ENCODE assay signal across 21 mouse cellular contexts in genomic region chr10:58585427-58586223, GRCm38 (mm10).
A peak's percentile ranks its signal among the peaks of the same experiment; 100 is the strongest.
DNase-seq lines count a peak whose midpoint lies in the region; ATAC-seq and TF ChIP-seq lines count a peak whose summit lies in the region.
"Had no signal": no experiment of that assay in that cellular context is flagged by ENCODE, and none has a peak within 500 bp of the region (broad histone marks: within the 10 kb centered on the region; RNA-seq: fewer than 3 reads in every experiment).

No protein-coding gene starts in this region.

- H3K4me3 ChIP-seq in intestine, embryonic 14.5 days (ENCODE audit: low read depth, low read length), result no peak overlapping the region
- H3K4me3 ChIP-seq in intestine, postnatal 0 days (ENCODE audit: low read depth, low read length), result no peak overlapping the region
- no peak overlapping the region for H3K4me3 ChIP-seq in kidney, postnatal 0 days (replicated peaks; ENCODE audit: low read depth, low read length)
- H3K4me3 ChIP-seq in lung, embryonic 16.5 days (ENCODE audit: low read length), result no peak overlapping the region
- H3K4me3 ChIP-seq: gastrocnemius, adult 2 months; hindbrain, embryonic 12.5 days had no signal

- H3K9ac ChIP-seq in intestine, embryonic 14.5 days (ENCODE audit: low read length), result no peak overlapping the region
- no peak overlapping the region for H3K9ac ChIP-seq in intestine, postnatal 0 days (ENCODE audit: low read depth, low read length)
- no peak overlapping the region for H3K9ac ChIP-seq in kidney, postnatal 0 days (ENCODE audit: low read depth, low read length)
- H3K9ac ChIP-seq in lung, embryonic 16.5 days (ENCODE audit: low read length), result no peak overlapping the region
- H3K9ac ChIP-seq: forebrain, postnatal 0 days; hindbrain, embryonic 12.5 days had no signal

- no peaks in the 10 kb centered on the region for H3K9me3 ChIP-seq in intestine, embryonic 14.5 days (ENCODE audit: control insufficient read depth, low read length)
- no peaks in the 10 kb centered on the region for H3K9me3 ChIP-seq in intestine, postnatal 0 days (ENCODE audit: control insufficient read depth)
- H3K9me3 ChIP-seq in kidney, postnatal 0 days (replicated peaks; ENCODE audit: low read length), result no peaks in the 10 kb centered on the region
- no peaks in the 10 kb centered on the region; the same call in 1 of the 2 replicates for H3K9me3 ChIP-seq in lung, embryonic 16.5 days (ENCODE audit: control insufficient read depth, low read length)
- H3K9me3 ChIP-seq: hindbrain, embryonic 12.5 days had no signal

- H3K4me2 ChIP-seq in intestine, embryonic 14.5 days (ENCODE audit: low read length), result no peak overlapping the region
- no peak overlapping the region for H3K4me2 ChIP-seq in intestine, postnatal 0 days (replicated peaks; ENCODE audit: low read depth)
- H3K4me2 ChIP-seq in kidney, postnatal 0 days (ENCODE audit: low read length), result no peak overlapping the region
- no peak overlapping the region for H3K4me2 ChIP-seq in lung, embryonic 16.5 days (ENCODE audit: low read depth, low read length)
- H3K4me2 ChIP-seq: heart, embryonic 11.5 days; hindbrain, embryonic 12.5 days had no signal

- peaks cover 5% of the 10 kb centered on the region; the same call in 1 of the 2 replicates for H3K4me1 ChIP-seq in intestine, embryonic 14.5 days (replicated peaks; ENCODE audit: control insufficient read depth, insufficient read depth, low read length)
- no peaks in the 10 kb centered on the region for H3K4me1 ChIP-seq in intestine, postnatal 0 days (replicated peaks; ENCODE audit: control insufficient read depth, insufficient read depth, low read length)
- no peaks in the 10 kb centered on the region for H3K4me1 ChIP-seq in kidney, postnatal 0 days (replicated peaks; ENCODE audit: insufficient read depth, low read length)
- peaks cover 3% of the 10 kb centered on the region; the same call in 1 of the 2 replicates for H3K4me1 ChIP-seq in lung, embryonic 16.5 days (replicated peaks; ENCODE audit: control insufficient read depth, insufficient read depth, low read length)
- H3K4me1 ChIP-seq: hindbrain, embryonic 12.5 days had no signal

- peak; percentile 49 for DNase-seq in intestine, embryonic 14.5 days (ENCODE audit: low spot score)
- DNase-seq in kidney, postnatal 0 days (ENCODE audit: low spot score), result peak; percentile 73
- no peak for DNase-seq in kidney, adult 11 months
- DNase-seq in lung, postnatal 4 days, result no peak
- peak; percentile 16 for DNase-seq in Muller cell, postnatal 12 days (ENCODE audit: inconsistent ontology term)
- DNase-seq in layer of hippocampus, adult 8-10 months (ENCODE audit: low spot score in 2 of 2), result no peak
- DNase-seq: adrenal gland, postnatal 10 days; adrenal gland, postnatal 36 days; cerebellum, adult 18-20 months; cerebellum, adult 9-10 months; cerebellum, postnatal 14 days; forebrain, postnatal 0 days; gastrocnemius, adult 2 months; gastrocnemius, postnatal 14 days; heart, adult 11 months had no signal

- no peak overlapping the region for H3K27ac ChIP-seq in intestine, embryonic 14.5 days (ENCODE audit: low read depth)
- no peak overlapping the region for H3K27ac ChIP-seq in intestine, postnatal 0 days (ENCODE audit: low read depth, low read length)
- H3K27ac ChIP-seq in kidney, postnatal 0 days, result no peak overlapping the region
- H3K27ac ChIP-seq in lung, embryonic 16.5 days (ENCODE audit: low read length), result peak overlapping the region; percentile 85
- H3K27ac ChIP-seq: gastrocnemius, adult 2 months; hindbrain, embryonic 12.5 days had no signal

- WGBS in intestine, embryonic 14.5 days, result 22% methylated on average over 5 of the region's 5 CpGs
- whole genome bisulfite sequencing in intestine, postnatal 0 days, result 36% methylated on average over 5 of the region's 5 CpGs
- WGBS in kidney, postnatal 0 days, result 53% methylated on average over 5 of the region's 5 CpGs
- WGBS in lung, embryonic 16.5 days, result 21% methylated on average over 5 of the region's 5 CpGs

- no peaks in the 10 kb centered on the region for H3K27me3 ChIP-seq in intestine, embryonic 14.5 days (replicated peaks; ENCODE audit: control insufficient read depth, insufficient read depth, low read length)
- H3K27me3 ChIP-seq in intestine, postnatal 0 days (replicated peaks; ENCODE audit: control insufficient read depth, insufficient read depth, low read length), result no peaks in the 10 kb centered on the region
- no peaks in the 10 kb centered on the region for H3K27me3 ChIP-seq in kidney, postnatal 0 days (ENCODE audit: insufficient read depth, low read length)
- no peaks in the 10 kb centered on the region for H3K27me3 ChIP-seq in lung, embryonic 16.5 days (ENCODE audit: control insufficient read depth, insufficient read depth, low read depth, low read length)
- H3K27me3 ChIP-seq: hindbrain, embryonic 12.5 days; Patski had no signal

- no peak for TF ChIP-seq CTCF in intestine, postnatal 0 days (IDR thresholded peaks at IDR 0.05; ENCODE audit: low read depth)
- TF ChIP-seq CTCF in kidney, postnatal 0 days (IDR thresholded peaks at IDR 0.05; ENCODE audit: low read depth), result no peak

- no peak for ATAC-seq in intestine, embryonic 14.5 days (replicated peaks; ENCODE audit: low FRiP score, low TSS enrichment, low read depth)
- no peak for ATAC-seq in intestine, postnatal 0 days
- ATAC-seq in kidney, postnatal 0 days (replicated peaks; ENCODE audit: low FRiP score, low read depth), result no peak
- ATAC-seq in lung, embryonic 16.5 days (ENCODE audit: low read depth), result peak; percentile 71
- ATAC-seq: forebrain, embryonic 14.5 days; forebrain, postnatal 0 days; Patski had no signal

- H3K36me3 ChIP-seq in intestine, embryonic 14.5 days (ENCODE audit: control insufficient read depth, insufficient read depth, low read length), result no peaks in the 10 kb centered on the region
- no peaks in the 10 kb centered on the region for H3K36me3 ChIP-seq in intestine, postnatal 0 days (ENCODE audit: control insufficient read depth, insufficient read depth)
- H3K36me3 ChIP-seq in kidney, postnatal 0 days (ENCODE audit: insufficient read depth, low read length), result no peaks in the 10 kb centered on the region
- no peaks in the 10 kb centered on the region for H3K36me3 ChIP-seq in lung, embryonic 16.5 days (ENCODE audit: control insufficient read depth, insufficient read depth, low read length)
- H3K36me3 ChIP-seq: hindbrain, embryonic 12.5 days had no signal

Comparison
In these comparisons a context has a peak if more than half of its experiments do, and no peak if none do; other contexts are left out.
1. DNase-seq: peak in intestine, embryonic 14.5 days (single experiment), kidney, postnatal 0 days (single experiment) and Muller cell, postnatal 12 days (single experiment); none in kidney, adult 11 months (single experiment), lung, postnatal 4 days (0 of 2) and layer of hippocampus, adult 8-10 months (0 of 2).